In genomic region chr7:127652050-127652449, GRCm38 (mm10) we compare ENCODE assay signal across 7 mouse cellular contexts. TPM values are rescaled to one million over a fixed set of nuclear protein-coding genes. Genes with fewer than 3 reads are reported as not detected.
DNase-seq lines count a peak whose midpoint lies in the region; ATAC-seq lines count a peak whose summit lies in the region.

No protein-coding gene starts in this region.

- 9% methylated on average over 18 of the region's 18 CpGs for WGBS in embryonic facial prominence, embryonic 13.5 days
- WGBS in midbrain, embryonic 11.5 days, result 17% methylated on average over 18 of the region's 18 CpGs

- peak overlapping the region; percentile 55 for H3K27ac ChIP-seq in embryonic facial prominence, embryonic 13.5 days
- no peak overlapping the region for H3K27ac ChIP-seq in midbrain, embryonic 11.5 days (ENCODE audit: low read depth, low read length)

- peak overlapping the region; percentile 64 for H3K9ac ChIP-seq in embryonic facial prominence, embryonic 13.5 days
- H3K9ac ChIP-seq in midbrain, embryonic 11.5 days (ENCODE audit: low read length), result peak overlapping the region; percentile 30; the same call in 1 of the 2 replicates

- H3K4me1 ChIP-seq in embryonic facial prominence, embryonic 13.5 days, result peaks cover 10% of the 10 kb centered on the region; the same call in 1 of the 2 replicates
- H3K4me1 ChIP-seq in midbrain, embryonic 11.5 days (ENCODE audit: control insufficient read depth, insufficient read depth, low read length), result no peaks in the 10 kb centered on the region

- ATAC-seq in embryonic facial prominence, embryonic 13.5 days (ENCODE audit: insufficient number of reproducible peaks, insufficient read depth, low FRiP score, low TSS enrichment, low read depth), result no peak
- no peak for ATAC-seq in midbrain, embryonic 11.5 days (ENCODE audit: low FRiP score)

- H3K27me3 ChIP-seq in embryonic facial prominence, embryonic 13.5 days, result no peaks in the 10 kb centered on the region
- H3K27me3 ChIP-seq in midbrain, embryonic 11.5 days (ENCODE audit: control insufficient read depth, insufficient read depth, low read length), result no peaks in the 10 kb centered on the region

- no peaks in the 10 kb centered on the region for H3K9me3 ChIP-seq in embryonic facial prominence, embryonic 13.5 days
- H3K9me3 ChIP-seq in midbrain, embryonic 11.5 days (ENCODE audit: control insufficient read depth, low read length), result no peaks in the 10 kb centered on the region

- peak overlapping the region; percentile 56 for H3K4me2 ChIP-seq in embryonic facial prominence, embryonic 13.5 days
- no peak overlapping the region for H3K4me2 ChIP-seq in midbrain, embryonic 11.5 days

- no peaks in the 10 kb centered on the region for H3K36me3 ChIP-seq in embryonic facial prominence, embryonic 13.5 days
- no peaks in the 10 kb centered on the region for H3K36me3 ChIP-seq in midbrain, embryonic 11.5 days (ENCODE audit: control insufficient read depth, insufficient read depth, low read length)

- H3K4me3 ChIP-seq in embryonic facial prominence, embryonic 13.5 days, result peak overlapping the region; percentile 26
- no peak overlapping the region for H3K4me3 ChIP-seq in midbrain, embryonic 11.5 days (ENCODE audit: low read depth, low read length)

- peak; percentile 36 for DNase-seq in ZHBTc4 (ENCODE audit: low read depth, low spot score)
- peak; percentile 52 for DNase-seq in kidney, adult 9 months
- DNase-seq in midbrain, embryonic 11.5 days (ENCODE audit: low spot score, missing footprints), result no peak
- no peak for DNase-seq in ovary, postnatal 36 days (ENCODE audit: low spot score)
- no peak for DNase-seq in c-Kit-positive CD71-positive TER-119-positive erythroid progenitor cells, embryonic 14.5 days (ENCODE audit: low spot score)
- DNase-seq in adrenal gland, adult 2 months, result no peak

RNA-seq across cellular contexts. Expression of gene Zfp629, which starts 36.5 kb away (rescaled TPM):
- polyA plus RNA-seq in embryonic facial prominence, embryonic 13.5 days (2015; fragmentation: Nextera tagmentation; extraction: Ambion mirVana), result 15.8 and 18.8 TPM in 2 replicates
- 32.1 and 34.4 TPM in 2 replicates for polyA plus RNA-seq in midbrain, embryonic 11.5 days (2014; fragmentation: Nextera tagmentation; extraction: Ambion mirVana)
- total RNA-seq in adrenal gland, adult 2 months (2021), result 10 to 100 TPM; 16.3 to 21.2 TPM
- polyA plus RNA-seq in adrenal gland, adult 2 months (2012; rRNA removed), result 14.0 and 15.5 TPM in 2 replicates

RNA-seq across cellular contexts. Expression of gene Bcl7c, which starts 56.7 kb away (rescaled TPM):
- 78.0 and 96.8 TPM in 2 replicates for polyA plus RNA-seq in embryonic facial prominence, embryonic 13.5 days (2015; fragmentation: Nextera tagmentation; extraction: Ambion mirVana)
- polyA plus RNA-seq in midbrain, embryonic 11.5 days (2014; fragmentation: Nextera tagmentation; extraction: Ambion mirVana), result 44.3 and 52.2 TPM in 2 replicates
- 10 to 100 TPM; 70.9 to 86.0 TPM for total RNA-seq in adrenal gland, adult 2 months (2021)
- 70.5 and 78.0 TPM in 2 replicates for polyA plus RNA-seq in adrenal gland, adult 2 months (2012; rRNA removed)

Comparison
In these comparisons a context has a peak if more than half of its experiments do, and no peak if none do; other contexts are left out.
1. DNase-seq: peak in ZHBTc4 (single experiment) and kidney, adult 9 months (single experiment); none in midbrain, embryonic 11.5 days (single experiment), ovary, postnatal 36 days (single experiment), c-Kit-positive CD71-positive TER-119-positive erythroid progenitor cells, embryonic 14.5 days (single experiment) and adrenal gland, adult 2 months (single experiment).